Comparison of ENCODE assay signal across 9 mouse cellular contexts in the genomic region with DNA sequence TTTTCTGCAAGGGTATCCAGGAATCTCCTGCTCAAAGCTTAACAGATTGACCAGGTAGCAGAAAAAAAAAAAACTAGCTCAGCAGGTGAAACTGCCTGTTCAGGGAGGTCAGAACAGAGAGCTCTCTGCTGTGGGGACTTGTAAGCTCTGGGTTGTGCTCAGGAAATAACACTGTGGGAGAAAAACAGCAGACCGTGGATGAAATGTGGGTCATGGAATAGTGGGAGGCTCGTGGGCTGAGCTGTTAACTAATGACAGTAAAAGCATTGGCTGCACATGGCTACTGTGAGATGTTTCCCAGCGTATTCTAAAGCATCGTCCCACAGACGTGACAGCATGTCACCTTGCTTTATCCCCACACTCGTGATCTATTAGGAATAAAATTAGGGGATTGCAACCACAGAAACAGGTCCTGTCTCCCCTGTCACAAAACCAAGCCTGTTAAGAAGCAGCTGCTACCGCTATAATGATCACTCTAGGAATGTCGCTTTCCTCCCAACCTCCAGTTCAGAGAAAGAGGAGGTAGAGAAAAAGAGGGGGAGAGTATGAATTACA. TPM values are rescaled to one million over a fixed set of nuclear protein-coding genes. Genes with fewer than 3 reads are reported as not detected.
DNase-seq lines count a peak whose midpoint lies in the region; ATAC-seq and TF ChIP-seq lines count a peak whose summit lies in the region.
"Had no signal": no experiment of that assay in that cellular context is flagged by ENCODE, and none has a peak within 500 bp of the region (broad histone marks: within the 10 kb centered on the region; RNA-seq: fewer than 3 reads in every experiment).

No protein-coding gene starts in this region.

- TF ChIP-seq CTCF in kidney, postnatal 0 days (IDR thresholded peaks at IDR 0.05; ENCODE audit: low read depth) = no peak

- no peak overlapping the region for H3K9ac ChIP-seq in kidney, postnatal 0 days (ENCODE audit: low read depth, low read length)
- H3K9ac ChIP-seq in limb, embryonic 13.5 days = no peak overlapping the region

- peak overlapping the region; percentile 28 for H3K4me2 ChIP-seq in kidney, postnatal 0 days (ENCODE audit: low read length)
- peak overlapping the region; percentile 88 for H3K4me2 ChIP-seq in limb, embryonic 13.5 days (replicated peaks)

- WGBS in kidney, postnatal 0 days = 19% methylated on average over 8 of the region's 8 CpGs
- 32% methylated on average over 8 of the region's 8 CpGs for WGBS in limb, embryonic 13.5 days

- no peak for ATAC-seq in kidney, postnatal 0 days (replicated peaks; ENCODE audit: low FRiP score, low read depth)
- ATAC-seq in limb, embryonic 13.5 days (ENCODE audit: low FRiP score, low read depth) = no peak

- no peaks in the 10 kb centered on the region for H3K27me3 ChIP-seq in kidney, postnatal 0 days (ENCODE audit: insufficient read depth, low read length)
- H3K27me3 ChIP-seq in limb, embryonic 13.5 days = peaks cover 3% of the 10 kb centered on the region; the same call in 1 of the 2 replicates

- H3K4me3 ChIP-seq in kidney, postnatal 0 days (replicated peaks; ENCODE audit: low read depth, low read length) = no peak overlapping the region
- no peak overlapping the region; the same call in 1 of the 2 replicates for H3K4me3 ChIP-seq in limb, embryonic 13.5 days
- H3K4me3 ChIP-seq: erythroblast, embryonic 14.5 days; gastrocnemius, adult 2 months had no signal

- H3K4me1 ChIP-seq in kidney, postnatal 0 days (replicated peaks; ENCODE audit: insufficient read depth, low read length) = peaks cover 5% of the 10 kb centered on the region; the same call in 1 of the 2 replicates
- H3K4me1 ChIP-seq in limb, embryonic 13.5 days = peaks cover 23% of the 10 kb centered on the region

- H3K9me3 ChIP-seq in kidney, postnatal 0 days (replicated peaks; ENCODE audit: low read length) = no peaks in the 10 kb centered on the region
- H3K9me3 ChIP-seq in limb, embryonic 13.5 days = no peaks in the 10 kb centered on the region

- no peak overlapping the region for H3K27ac ChIP-seq in kidney, postnatal 0 days
- no peak overlapping the region; the same call in 1 of the 2 replicates for H3K27ac ChIP-seq in limb, embryonic 13.5 days
- H3K27ac ChIP-seq: gastrocnemius, adult 2 months had no signal

- no peaks in the 10 kb centered on the region for H3K36me3 ChIP-seq in kidney, postnatal 0 days (ENCODE audit: insufficient read depth, low read length)
- no peaks in the 10 kb centered on the region for H3K36me3 ChIP-seq in limb, embryonic 13.5 days

- DNase-seq in kidney, postnatal 0 days (ENCODE audit: low spot score) = peak; percentile 41
- no peak for DNase-seq in kidney, postnatal 10 days
- DNase-seq in Muller cell, postnatal 12 days (ENCODE audit: inconsistent ontology term) = peak; percentile 49
- peak; percentile 82 for DNase-seq in cerebellum, adult 11-12 months
- DNase-seq in gastrocnemius, postnatal 4 days (ENCODE audit: low spot score in 2 of 2) = no peak
- DNase-seq in heart, adult 9 months (ENCODE audit: low spot score in 2 of 2) = no peak
- DNase-seq: gastrocnemius, adult 2 months had no signal

RNA-seq across cellular contexts. Expression of gene Tmtc2, which starts 4.1 kb away (rescaled TPM):
- 4.5 and 5.2 TPM in 2 replicates for polyA plus RNA-seq in kidney, postnatal 0 days (2015; fragmentation: Nextera tagmentation; extraction: Ambion mirVana)
- polyA plus RNA-seq in limb, embryonic 13.5 days (2015; fragmentation: Nextera tagmentation; extraction: Ambion mirVana) = 23.3 and 24.2 TPM in 2 replicates
- 10 to 100 TPM; 16.0 to 19.7 TPM for total RNA-seq in gastrocnemius, postnatal 4 days (2021)

Comparison
In these comparisons a context has a peak if more than half of its experiments do, and no peak if none do; other contexts are left out.
1. DNase-seq: peak in kidney, postnatal 0 days (single experiment), Muller cell, postnatal 12 days (single experiment) and cerebellum, adult 11-12 months (single experiment); none in kidney, postnatal 10 days (single experiment), gastrocnemius, postnatal 4 days (0 of 2) and heart, adult 9 months (0 of 2).